Mouse (Mus musculus): Measurements from ENCODE around the gene Slfn9. TPM values are rescaled to one million over a fixed set of nuclear protein-coding genes. Genes with fewer than 3 reads are reported as not detected.
"Not testable (repeated sequence)": the region's sequence is repeated elsewhere in the genome, so short reads cannot be mapped to it uniquely, and the experiment has no call there.

The Slfn9 gene
- polyA plus RNA-seq, 1 experiment = 0.61 TPM

DNA sequence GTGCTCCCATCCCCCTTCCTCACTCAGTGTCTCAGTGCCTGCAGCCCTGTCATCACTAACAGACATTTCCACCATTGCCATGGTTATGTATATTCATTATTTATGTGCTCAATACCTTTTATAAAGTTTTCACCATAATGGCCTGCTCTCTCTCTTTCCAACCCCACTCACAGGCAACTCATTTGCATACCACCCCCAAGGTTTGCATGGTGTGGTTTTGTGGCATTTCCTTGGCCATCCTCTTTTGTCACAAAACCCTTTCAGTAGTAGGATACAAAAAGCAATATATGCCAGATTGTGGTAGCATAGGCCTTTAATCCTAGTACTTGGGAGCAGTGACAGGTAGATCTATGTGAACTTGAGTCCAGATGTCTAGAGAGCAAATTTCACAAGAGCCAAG lies 24.5 kb upstream of the Slfn9 start:
- H3K27me3 ChIP-seq (ENCODE audit: control insufficient read depth, insufficient read depth, low read length) = no peaks in the 10 kb centered on the region
- no peak for TF ChIP-seq CTCF (IDR thresholded peaks at IDR 0.05; ENCODE audit: extremely low read depth, insufficient read length, insufficient replicate concordance, low read depth, low read length)
- no peak for TF ChIP-seq POLR2A (IDR thresholded peaks at IDR 0.05; ENCODE audit: low read depth, low read length)
- 0 out of 2 replicates have a peak, but pooled peaks cover 2% of the 10 kb centered on the region for H3K36me3 ChIP-seq (ENCODE audit: control insufficient read depth, insufficient read depth, low read length)
- no peaks in the 10 kb centered on the region for H3K4me1 ChIP-seq (ENCODE audit: control insufficient read depth, insufficient read depth, insufficient read length, low read length)
- no peak overlapping the region for H3K27ac ChIP-seq (ENCODE audit: insufficient read depth, low read depth, low read length)
- H3K4me3 ChIP-seq (ENCODE audit: low read depth, low read length) = no peak overlapping the region

DNA sequence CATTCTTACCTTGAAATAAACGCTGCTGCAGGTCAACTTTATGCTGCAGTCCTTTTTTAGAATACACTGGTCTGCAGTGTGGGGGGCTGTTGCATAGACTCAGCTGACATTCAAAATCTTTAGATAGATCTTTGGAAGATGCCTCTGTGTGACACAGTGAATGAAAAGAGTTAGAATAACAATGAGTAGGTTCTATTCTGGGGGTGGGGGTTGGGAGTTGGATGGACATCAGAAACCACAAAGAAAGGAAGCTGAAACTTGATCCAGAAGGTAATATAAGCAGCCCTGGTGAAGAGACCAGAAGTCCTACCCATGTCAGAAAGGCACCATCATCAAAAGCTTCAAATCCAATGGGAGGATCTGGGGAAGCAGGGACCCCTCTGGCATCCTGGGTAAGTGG lies 21.7 kb upstream of the Slfn9 start:
- 80% methylated on average over 1 of the region's 1 CpGs for WGBS
- H3K4me3 ChIP-seq (ENCODE audit: low read depth, low read length) = no peak overlapping the region
- H3K27me3 ChIP-seq (ENCODE audit: control insufficient read depth, insufficient read depth, low read length) = no peaks in the 10 kb centered on the region

DNA sequence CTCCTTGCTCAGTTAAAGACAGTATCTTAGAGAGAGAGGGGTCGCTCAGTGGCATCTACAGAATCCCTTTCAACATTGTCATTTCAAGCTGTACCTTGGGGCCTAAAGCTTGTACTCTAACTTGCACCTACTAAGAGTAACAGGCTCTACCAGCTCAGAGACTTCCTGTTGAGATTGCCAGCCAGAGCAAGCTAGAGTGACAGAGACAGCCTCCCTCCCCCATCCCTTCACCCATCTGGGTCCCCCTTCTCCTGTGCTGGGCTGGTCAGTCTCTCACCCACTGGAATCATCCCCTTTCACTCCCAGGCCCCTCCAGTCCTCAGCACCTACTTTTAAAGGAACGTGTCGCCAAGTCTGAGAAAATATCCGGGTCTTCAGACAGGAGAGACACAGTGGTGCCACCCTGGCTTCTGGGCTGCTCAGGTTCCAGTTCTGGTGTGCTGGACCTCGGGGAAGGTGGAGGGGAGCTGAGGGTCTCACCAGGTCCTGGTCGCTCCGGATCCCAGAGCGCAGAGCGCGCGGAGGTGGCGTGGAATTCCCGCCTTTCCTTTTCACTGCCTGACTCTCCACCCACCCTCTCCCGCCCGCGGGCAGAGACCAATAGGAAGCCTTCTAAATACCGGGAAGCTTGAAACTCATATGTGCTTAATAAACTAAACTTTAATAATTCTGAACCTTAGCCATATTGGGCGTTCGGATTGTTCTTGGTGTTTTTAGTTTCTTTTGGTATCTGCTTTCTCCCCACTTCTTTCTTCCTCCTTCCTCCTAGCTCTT lies 831 bp downstream of the Slfn9 start:
- peak overlapping the region; percentile 73 for H3K4me3 ChIP-seq (ENCODE audit: low read depth, low read length)
- not testable (repeated sequence) for H3K4me1 ChIP-seq (ENCODE audit: control insufficient read depth, insufficient read depth, insufficient read length, low read length); H3K27me3 ChIP-seq (ENCODE audit: control insufficient read depth, insufficient read depth, low read length); H3K36me3 ChIP-seq (ENCODE audit: control insufficient read depth, insufficient read depth, low read length)
- 6% methylated on average over 19 of the region's 19 CpGs for WGBS
- peak overlapping the region; percentile 78 for H3K27ac ChIP-seq (ENCODE audit: insufficient read depth, low read depth, low read length)

More for the DNA sequence above, 21.7 kb upstream of the Slfn9 start:
- Histone ChIP-seq H3K27ac (ENCODE audit: insufficient read depth, low read depth, low read length) (no peak overlapping the region), H3K4me1 (ENCODE audit: control insufficient read depth, insufficient read depth, insufficient read length, low read length) (no peaks in the 10 kb centered on the region), H3K36me3 (ENCODE audit: control insufficient read depth, insufficient read depth, low read length) (0 out of 2 replicates have a peak, but pooled peaks cover 2% of the 10 kb centered on the region)
- no peak for TF ChIP-seq POLR2A (IDR thresholded peaks at IDR 0.05; ENCODE audit: low read depth, low read length)
- TF ChIP-seq CTCF (IDR thresholded peaks at IDR 0.05; ENCODE audit: extremely low read depth, insufficient read length, insufficient replicate concordance, low read depth, low read length) = no peak

DNA sequence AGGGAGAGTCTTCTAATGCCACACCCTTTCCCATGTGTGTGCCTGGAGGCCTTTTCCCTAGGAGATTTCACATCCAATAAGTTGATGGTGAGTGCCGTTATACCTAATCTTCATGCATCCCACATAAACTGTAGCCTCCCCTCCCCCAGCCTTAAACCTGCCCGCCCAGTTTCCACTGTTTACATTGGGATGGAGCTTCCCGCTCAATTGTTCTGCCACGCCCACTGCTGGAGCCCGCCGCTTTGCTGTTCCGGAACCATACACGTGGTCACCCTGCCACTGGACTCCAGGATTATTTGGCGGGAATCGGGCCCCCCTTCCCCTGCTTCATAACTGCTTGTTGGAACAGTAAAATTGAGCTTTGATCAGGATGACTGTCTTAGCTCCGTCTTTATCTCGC lies 2.3 kb downstream of the Slfn9 start:
- 13% methylated on average over 12 of the region's 12 CpGs for WGBS
- Histone ChIP-seq H3K4me3 (ENCODE audit: low read depth, low read length) (peak overlapping the region; percentile 39), H3K27me3 (ENCODE audit: control insufficient read depth, insufficient read depth, low read length) (no peaks in the 10 kb centered on the region), H3K36me3 (ENCODE audit: control insufficient read depth, insufficient read depth, low read length) (peaks cover 2% of the 10 kb centered on the region; the same call in 1 of the 2 replicates), H3K27ac (ENCODE audit: insufficient read depth, low read depth, low read length) (no peak overlapping the region), H3K4me1 (ENCODE audit: control insufficient read depth, insufficient read depth, insufficient read length, low read length) (peaks cover 5% of the 10 kb centered on the region; the same call in 1 of the 2 replicates)
- TF ChIP-seq CTCF (IDR thresholded peaks at IDR 0.05; ENCODE audit: extremely low read depth, insufficient read length, insufficient replicate concordance, low read depth, low read length) (no peak), POLR2A (IDR thresholded peaks at IDR 0.05; ENCODE audit: low read depth, low read length) (no peak)

DNA sequence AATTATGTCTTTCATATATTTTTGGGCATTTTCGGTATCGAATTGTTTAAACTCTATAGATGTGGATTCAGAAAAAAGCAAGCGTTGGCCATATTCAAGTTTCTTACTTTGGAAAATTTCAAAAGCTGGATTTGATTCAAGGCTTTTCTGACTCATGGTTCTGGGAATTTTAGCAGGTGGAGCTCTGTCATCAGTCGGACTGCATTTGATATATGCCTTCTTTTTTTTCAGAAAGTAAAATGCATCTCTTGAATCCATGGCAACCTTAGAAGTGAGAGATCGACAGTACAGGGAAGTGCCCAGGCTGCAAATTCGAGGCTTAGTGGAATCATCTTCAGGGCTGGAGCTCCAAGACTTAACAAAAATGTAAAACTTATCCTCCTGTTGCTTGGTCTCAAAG lies 4.0 kb downstream of the Slfn9 start:
- WGBS = 84% methylated on average over 6 of the region's 6 CpGs
- no peak for TF ChIP-seq CTCF (IDR thresholded peaks at IDR 0.05; ENCODE audit: extremely low read depth, insufficient read length, insufficient replicate concordance, low read depth, low read length)
- TF ChIP-seq POLR2A (IDR thresholded peaks at IDR 0.05; ENCODE audit: low read depth, low read length) = no peak

DNA sequence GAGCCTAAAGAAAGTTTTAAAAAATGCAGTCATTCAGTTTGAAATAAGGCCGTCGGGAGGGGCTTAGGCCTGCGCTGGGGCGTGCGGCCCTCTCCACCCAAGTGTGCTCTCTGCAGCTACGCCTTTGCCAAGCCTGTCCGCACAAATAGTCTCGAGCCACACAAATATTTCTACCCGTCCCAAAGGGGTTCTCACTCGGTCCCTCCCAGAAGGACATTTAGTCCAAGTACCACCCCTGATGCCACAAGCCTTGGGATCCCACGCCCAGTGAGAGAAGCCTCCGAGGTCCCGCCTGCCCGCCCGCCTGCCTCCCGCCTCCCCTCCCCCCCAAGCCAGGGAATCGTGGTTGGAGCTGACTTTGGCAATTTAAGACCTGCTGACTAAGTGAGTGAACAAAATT lies 8.4 kb downstream of the Slfn9 start:
- 91% methylated on average over 17 of the region's 17 CpGs for WGBS
- TF ChIP-seq CTCF (IDR thresholded peaks at IDR 0.05; ENCODE audit: extremely low read depth, insufficient read length, insufficient replicate concordance, low read depth, low read length) = no peak
- TF ChIP-seq POLR2A (IDR thresholded peaks at IDR 0.05; ENCODE audit: low read depth, low read length) = no peak
- no peak overlapping the region for H3K27ac ChIP-seq (ENCODE audit: insufficient read depth, low read depth, low read length)
- H3K27me3 ChIP-seq (ENCODE audit: control insufficient read depth, insufficient read depth, low read length) = no peaks in the 10 kb centered on the region
- no peaks in the 10 kb centered on the region for H3K4me1 ChIP-seq (ENCODE audit: control insufficient read depth, insufficient read depth, insufficient read length, low read length)
- H3K4me3 ChIP-seq (ENCODE audit: low read depth, low read length) = no peak overlapping the region
- peaks cover 9% of the 10 kb centered on the region for H3K36me3 ChIP-seq (ENCODE audit: control insufficient read depth, insufficient read depth, low read length)

More for the DNA sequence above, 4.0 kb downstream of the Slfn9 start:
- H3K27me3 ChIP-seq (ENCODE audit: control insufficient read depth, insufficient read depth, low read length) = no peaks in the 10 kb centered on the region
- peaks cover 5% of the 10 kb centered on the region; the same call in 1 of the 2 replicates for H3K4me1 ChIP-seq (ENCODE audit: control insufficient read depth, insufficient read depth, insufficient read length, low read length)
- H3K36me3 ChIP-seq (ENCODE audit: control insufficient read depth, insufficient read depth, low read length) = peaks cover 7% of the 10 kb centered on the region
- no peak overlapping the region for H3K4me3 ChIP-seq (ENCODE audit: low read depth, low read length)
- H3K27ac ChIP-seq (ENCODE audit: insufficient read depth, low read depth, low read length) = no peak overlapping the region

DNA sequence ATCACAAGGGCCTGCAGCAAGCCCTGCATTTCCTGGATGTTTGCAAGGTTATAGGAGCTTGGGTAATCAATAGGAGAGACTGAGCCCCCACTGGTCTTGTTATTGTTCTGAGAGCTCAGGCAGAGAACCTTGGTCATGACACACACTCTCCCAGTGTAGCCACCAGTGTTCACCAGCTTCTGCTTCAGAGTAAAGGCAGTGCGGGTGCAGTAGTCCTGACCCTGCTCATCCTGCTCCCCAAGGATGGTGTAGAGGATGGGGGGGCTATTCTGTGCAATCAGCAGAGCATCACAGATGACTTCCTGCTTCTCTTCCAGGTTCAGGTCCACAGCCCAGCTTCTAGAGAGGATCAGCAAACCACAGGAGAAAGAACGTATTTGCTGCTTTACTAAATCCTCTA lies 9.2 kb downstream of the Slfn9 start:
- H3K27ac ChIP-seq (ENCODE audit: insufficient read depth, low read depth, low read length); H3K4me3 ChIP-seq (ENCODE audit: low read depth, low read length); H3K36me3 ChIP-seq (ENCODE audit: control insufficient read depth, insufficient read depth, low read length); H3K4me1 ChIP-seq (ENCODE audit: control insufficient read depth, insufficient read depth, insufficient read length, low read length); H3K27me3 ChIP-seq (ENCODE audit: control insufficient read depth, insufficient read depth, low read length): not testable (repeated sequence)
- WGBS = 92% methylated on average over 2 of the region's 2 CpGs
